Mouse (Mus musculus) T-helper 1 cell (primary cell): ENCODE data around the gene Olfr671.
"Not testable (repeated sequence)": the region's sequence is repeated elsewhere in the genome, so short reads cannot be mapped to it uniquely, and the experiment has no call there.

Experiments used
- in situ Hi-C: fragments of 300-600 bp; cut with MboI, MseI; formaldehyde crosslinking; loops from one replicate; pipeline ENCODE4 v1.15.1; 2025; ENCODE audit warnings: high pct_unique_total_duplicates

The Olfr671 gene

DNA sequence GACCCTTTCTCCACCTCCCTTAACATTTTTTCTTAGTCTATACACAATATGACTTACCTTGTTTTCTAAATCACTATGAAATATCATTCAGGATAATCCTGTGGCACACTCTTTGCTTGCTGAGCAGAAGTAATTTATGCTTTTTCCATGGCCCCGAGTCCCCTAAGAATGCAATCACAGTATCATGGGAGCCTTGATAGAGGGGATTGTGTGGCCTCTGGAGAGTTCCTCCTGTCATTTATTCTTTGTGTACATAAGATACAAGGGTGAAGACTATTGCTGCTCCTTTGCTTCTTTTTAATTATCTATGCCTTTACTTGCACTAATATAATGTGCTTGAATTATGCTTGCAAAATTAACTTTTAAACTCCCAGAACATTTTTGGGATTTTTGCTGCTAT is at the start of gene Olfr671:
Olfr671 (minus strand) TSS at position 101 of the 400 bp plus-strand sequence.
- in situ Hi-C loops, result no loop called here

DNA sequence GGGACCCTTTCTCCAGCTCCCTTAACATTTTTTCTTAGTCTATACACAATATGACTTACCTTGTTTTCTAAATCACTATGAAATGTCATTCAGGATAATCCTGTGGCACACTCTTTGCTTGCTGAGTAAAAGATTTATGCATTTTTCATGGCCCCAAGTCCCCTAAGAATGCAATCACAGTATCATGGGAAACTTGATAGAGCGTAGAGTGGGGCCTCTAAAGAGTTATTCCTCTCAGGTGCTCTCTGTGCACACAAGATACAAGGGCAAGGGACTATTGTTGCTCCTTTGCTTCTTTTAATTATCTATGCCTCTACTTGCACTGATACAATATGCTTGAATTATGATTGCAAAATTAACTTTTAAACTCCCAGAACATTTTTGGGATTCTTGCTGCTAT is 49.4 kb upstream of the Olfr671 start, which contains the start of gene Olfr675:
Olfr675 (minus strand) TSS at position 101 of the 400 bp plus-strand sequence.
- in situ Hi-C loops, result no loop called here

DNA sequence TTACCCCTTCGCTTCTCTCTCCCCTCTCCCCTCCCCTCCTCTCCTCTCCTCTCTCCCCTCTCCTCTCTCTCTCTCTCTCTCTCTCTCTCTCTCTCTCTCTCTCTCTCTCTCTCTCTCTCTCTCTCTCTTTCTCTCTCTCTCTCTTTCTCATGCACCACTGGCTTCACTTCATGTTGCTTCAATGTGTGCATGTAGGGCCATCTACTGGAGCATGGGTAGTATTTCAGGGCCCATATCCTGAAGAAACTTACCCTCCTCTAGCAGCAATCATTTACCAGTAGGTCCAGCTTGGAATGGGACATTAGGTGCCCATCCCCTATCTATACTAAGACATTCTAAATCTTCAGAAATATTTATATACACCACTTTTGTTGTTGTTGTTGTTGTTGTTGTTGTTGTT is 43.6 kb upstream of the Olfr671 start:
- in situ Hi-C loops, result no loop called here

DNA sequence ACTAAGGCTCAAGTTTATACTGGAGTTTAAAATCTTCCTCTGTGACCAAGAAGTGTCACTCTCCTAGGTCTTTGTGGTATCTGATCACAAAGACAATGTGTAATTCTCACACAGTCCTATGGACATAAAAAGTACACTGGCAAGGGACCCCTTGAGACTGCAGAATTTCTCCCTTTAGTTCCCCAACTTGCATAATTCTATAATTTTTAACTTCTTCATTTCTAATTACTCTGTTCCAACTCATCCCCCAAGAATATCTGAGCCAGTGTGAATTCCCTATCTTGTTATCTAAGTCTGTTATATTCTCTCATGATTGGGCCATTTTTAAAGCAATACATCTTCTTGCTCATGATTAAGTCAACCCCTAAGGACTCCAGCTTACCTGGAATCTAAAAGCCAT is 23.0 kb upstream of the Olfr671 start, which contains the start of gene Olfr672:
Olfr672 (minus strand) TSS at position 101 of the 400 bp plus-strand sequence.
- in situ Hi-C loops, result no loop called here

DNA sequence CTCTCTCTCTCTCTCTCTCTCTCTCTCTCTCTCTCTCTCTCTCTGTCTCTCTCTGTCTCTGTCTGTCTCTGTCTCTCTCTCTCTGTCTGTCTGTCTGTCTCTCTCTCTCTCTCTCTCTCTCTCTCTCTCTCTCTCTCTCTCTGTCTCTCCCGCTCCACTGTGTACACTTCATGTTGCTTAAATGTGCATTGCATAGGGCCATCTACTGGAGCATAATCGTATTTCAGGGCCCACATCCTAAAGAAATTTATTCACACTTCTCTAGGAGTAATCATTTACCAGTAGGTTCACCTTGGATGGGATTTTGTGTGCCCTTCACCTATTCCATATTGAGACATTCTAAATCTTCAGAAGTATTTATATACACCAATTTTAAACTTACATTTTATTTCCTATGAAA is 6.4 kb downstream of the Olfr671 start:
- in situ Hi-C loops, result not testable (repeated sequence)

DNA sequence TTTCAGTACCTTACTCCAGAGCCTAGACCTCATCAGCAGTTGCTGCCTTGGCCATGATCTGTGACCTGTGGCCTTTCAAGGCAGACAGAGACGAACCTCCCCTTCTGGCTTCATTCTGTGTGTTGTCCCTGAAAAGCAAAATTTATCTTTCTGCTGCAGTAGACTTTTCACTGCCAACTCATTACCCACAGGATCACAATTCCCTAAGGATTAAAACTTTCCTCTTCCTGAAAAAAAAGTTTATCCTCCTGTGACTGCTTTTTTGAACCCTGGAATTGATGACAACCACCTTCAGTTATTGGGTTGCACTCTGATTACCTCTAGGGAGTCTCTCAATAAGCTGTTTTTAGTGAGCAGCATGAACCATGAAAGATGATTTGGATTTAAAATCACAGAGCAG is 16.4 kb downstream of the Olfr671 start, which contains the start of gene Olfr670:
Olfr670 (minus strand) TSS at position 101 of the 400 bp plus-strand sequence.
- in situ Hi-C loops, result no loop called here

DNA sequence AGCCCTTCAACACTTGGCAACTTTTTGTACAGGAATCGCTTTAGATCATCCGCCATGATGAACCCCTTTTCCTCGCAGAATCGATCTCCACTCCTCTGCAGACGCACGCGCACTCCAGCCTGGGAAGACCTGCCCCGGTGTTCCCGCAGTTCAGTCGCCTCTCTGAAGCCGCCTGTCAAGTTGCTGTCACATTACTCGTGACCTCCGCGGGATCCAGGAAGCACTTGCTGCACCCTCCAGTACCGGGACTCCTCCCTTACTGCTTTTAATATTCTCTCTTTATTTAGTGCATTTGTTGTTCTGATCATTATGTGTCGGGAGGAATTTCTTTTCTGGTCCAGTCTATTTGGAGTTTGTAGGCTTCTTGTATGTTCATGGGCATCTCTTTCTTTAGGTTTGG is 28.7 kb downstream of the Olfr671 start:
- in situ Hi-C loops, result not testable (repeated sequence)

DNA sequence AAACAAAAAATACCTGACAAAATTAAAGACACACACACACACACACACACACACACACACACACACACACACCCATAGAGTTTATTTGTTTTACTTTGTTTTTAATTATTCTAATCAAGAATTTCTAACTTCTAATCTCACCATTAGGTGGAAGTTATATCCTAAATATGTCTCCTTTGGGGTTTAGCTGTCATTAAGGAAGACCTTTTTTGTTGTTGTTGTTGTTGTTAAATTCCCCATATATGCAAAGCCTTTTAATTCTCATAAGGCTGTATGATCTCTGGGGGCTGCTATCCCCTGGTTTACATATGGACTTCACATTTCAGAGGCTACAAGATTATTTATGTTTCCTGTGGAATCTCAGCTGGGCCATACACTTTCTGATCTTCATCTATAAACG is 45.0 kb downstream of the Olfr671 start, which contains the start of gene Olfr669:
Olfr669 (plus strand) TSS at position 301 of the 400 bp plus-strand sequence.
- in situ Hi-C loops, result no loop called here

DNA sequence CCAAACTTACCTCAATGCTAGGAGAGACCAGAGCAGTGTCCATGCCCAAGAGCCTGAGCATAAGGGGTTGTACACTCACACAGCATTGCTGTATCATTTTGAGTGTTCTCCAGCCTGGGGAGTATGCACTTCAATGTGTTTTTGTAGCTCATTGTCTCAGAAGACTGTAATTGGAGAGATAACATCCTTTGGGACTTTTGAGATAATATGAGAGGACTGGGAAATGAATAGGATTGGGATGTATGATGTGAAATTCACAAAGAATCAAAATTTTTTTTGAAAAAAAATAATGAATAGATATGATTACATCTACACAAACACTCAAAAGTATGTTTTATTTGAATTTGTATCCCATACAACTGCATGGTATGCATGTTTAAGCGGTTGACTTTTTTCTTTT is 51.0 kb downstream of the Olfr671 start, which contains the start of gene Olfr668:
Olfr668 (minus strand) TSS at position 101 of the 400 bp plus-strand sequence.
- in situ Hi-C loops, result no loop called here
